Mouse (Mus musculus): ENCODE data around the gene Olfr1298. TPM values are rescaled to one million over a fixed set of nuclear protein-coding genes. Genes with fewer than 3 reads are reported as not detected.

Olfr1298 gene
- polyA plus RNA-seq (2012), result not detected in 2 replicates

- Histone ChIP-seq H3K36me3 (ENCODE audit: control insufficient read depth) (no peaks in the 10 kb centered on the region), H3K9me3 (ENCODE audit: control insufficient read depth, low read length) (no peaks in the 10 kb centered on the region), H3K27me3 (ENCODE audit: control insufficient read depth) (no peaks in the 10 kb centered on the region), H3K4me3 (replicated peaks) (no peak within 1 kb of the TSS), H3K4me1 (ENCODE audit: control insufficient read depth) (no peaks in the 10 kb centered on the region)
- TF ChIP-seq GATA1 (IDR thresholded peaks at IDR 0.05; ENCODE audit: low read length), result no peak
- no peak for TF ChIP-seq TAL1 (IDR thresholded peaks at IDR 0.05; ENCODE audit: low read length)
These were observed at the start of gene Olfr1298 for GRCm38 (mm10) chr2:111649101-111649500. Gene Olfr1298, minus strand, starts transcription at chr2:111649201.

GRCm38 (mm10) chr2:111661119-111661518 is 12.1 kb upstream of the Olfr1298 start, which contains the start of gene Olfr1299:
Gene Olfr1299, plus strand, starts transcription at chr2:111661419.
- Histone ChIP-seq H3K4me3 (replicated peaks) (no peak within 1 kb of the TSS), H3K36me3 (ENCODE audit: control insufficient read depth) (no peaks in the 10 kb centered on the region), H3K9me3 (ENCODE audit: control insufficient read depth, low read length) (peaks cover 8% of the 10 kb centered on the region), H3K4me1 (ENCODE audit: control insufficient read depth) (no peaks in the 10 kb centered on the region), H3K27me3 (ENCODE audit: control insufficient read depth) (no peaks in the 10 kb centered on the region)
- TF ChIP-seq GATA1 (IDR thresholded peaks at IDR 0.05; ENCODE audit: low read length) (no peak), TAL1 (IDR thresholded peaks at IDR 0.05; ENCODE audit: low read length) (no peak)

- TF ChIP-seq TAL1 (IDR thresholded peaks at IDR 0.05; ENCODE audit: low read length) (no peak), GATA1 (IDR thresholded peaks at IDR 0.05; ENCODE audit: low read length) (no peak)
- H3K4me3 ChIP-seq (replicated peaks), result no peak within 1 kb of the TSS
- H3K4me1 ChIP-seq (ENCODE audit: control insufficient read depth), result no peaks in the 10 kb centered on the region
- no peaks in the 10 kb centered on the region for H3K27me3 ChIP-seq (ENCODE audit: control insufficient read depth)
- H3K36me3 ChIP-seq (ENCODE audit: control insufficient read depth), result no peaks in the 10 kb centered on the region
- H3K9me3 ChIP-seq (ENCODE audit: control insufficient read depth, low read length), result no peaks in the 10 kb centered on the region
These were observed 22.6 kb downstream of the Olfr1298 start, which contains the start of gene Olfr1297 for GRCm38 (mm10) chr2:111626397-111626796. Gene Olfr1297, minus strand, starts transcription at chr2:111626497.

Other genes starting within 250 kb of the Olfr1298 start
- gene Olfr1286, start 226.1 kb downstream of the Olfr1298 start, polyA plus RNA-seq (2012), result not detected in 2 replicates
- not detected in 2 replicates for gene Olfr1287, start 200.1 kb downstream of the Olfr1298 start, polyA plus RNA-seq (2012)
- not detected in 2 replicates for gene Olfr1288, start 175.1 kb downstream of the Olfr1298 start, polyA plus RNA-seq (2012)
- gene Olfr1289, start 168.4 kb downstream of the Olfr1298 start, polyA plus RNA-seq (2012), result not detected in 2 replicates
- not detected in 2 replicates for gene Olfr1290, start 155.4 kb downstream of the Olfr1298 start, polyA plus RNA-seq (2012)
- gene Olfr1291-ps1, start 152.0 kb downstream of the Olfr1298 start, polyA plus RNA-seq (2012), result 0.01 TPM in 1 of 2 replicates, not detected in the other
- gene Olfr1293-ps, start 124.0 kb downstream of the Olfr1298 start, polyA plus RNA-seq (2012), result not detected in 2 replicates
- gene Olfr1294, start 108.9 kb downstream of the Olfr1298 start, polyA plus RNA-seq (2012), result not detected in 2 replicates
- gene Olfr1295, start 79.5 kb downstream of the Olfr1298 start, polyA plus RNA-seq (2012), result not detected in 2 replicates
- 0.01 TPM in 1 of 2 replicates, not detected in the other for gene Olfr1297, start 22.7 kb downstream of the Olfr1298 start, polyA plus RNA-seq (2012)
- gene Olfr1299, start 12.2 kb upstream of the Olfr1298 start, polyA plus RNA-seq (2012), result not detected in 2 replicates
- not detected in 2 replicates for gene Olfr1301, start 101.8 kb upstream of the Olfr1298 start, polyA plus RNA-seq (2012)
- not detected in 2 replicates for gene Olfr1302, start 128.2 kb upstream of the Olfr1298 start, polyA plus RNA-seq (2012)
- not detected in 2 replicates for gene Olfr1303, start 171.1 kb upstream of the Olfr1298 start, polyA plus RNA-seq (2012)
- not detected in 2 replicates for gene Olfr1305, start 227.9 kb upstream of the Olfr1298 start, polyA plus RNA-seq (2012)